Mouse (Mus musculus) adipose tissue, adult 10 weeks (tissue): ENCODE measurements around the gene H3f3a. TPM values are rescaled to one million over a fixed set of nuclear protein-coding genes. Genes with fewer than 3 reads are reported as not detected.

Experiments used
- polyA plus RNA-seq: library from polyadenylated mRNA; stranded (reverse); fragments of 350-450 nt; fragmentation: Illumina TruSeq; extraction: RNeasy Lipid Tissue Mini Kit (QIAGEN cat#74804); gene quantifications from one replicate; pipeline ENCODE4 v1.2.3, GENCODE M21; 2014; ENCODE audit warnings: low read depth, low replicate concordance

H3f3a gene
- polyA plus RNA-seq = 847 TPM

DNA sequence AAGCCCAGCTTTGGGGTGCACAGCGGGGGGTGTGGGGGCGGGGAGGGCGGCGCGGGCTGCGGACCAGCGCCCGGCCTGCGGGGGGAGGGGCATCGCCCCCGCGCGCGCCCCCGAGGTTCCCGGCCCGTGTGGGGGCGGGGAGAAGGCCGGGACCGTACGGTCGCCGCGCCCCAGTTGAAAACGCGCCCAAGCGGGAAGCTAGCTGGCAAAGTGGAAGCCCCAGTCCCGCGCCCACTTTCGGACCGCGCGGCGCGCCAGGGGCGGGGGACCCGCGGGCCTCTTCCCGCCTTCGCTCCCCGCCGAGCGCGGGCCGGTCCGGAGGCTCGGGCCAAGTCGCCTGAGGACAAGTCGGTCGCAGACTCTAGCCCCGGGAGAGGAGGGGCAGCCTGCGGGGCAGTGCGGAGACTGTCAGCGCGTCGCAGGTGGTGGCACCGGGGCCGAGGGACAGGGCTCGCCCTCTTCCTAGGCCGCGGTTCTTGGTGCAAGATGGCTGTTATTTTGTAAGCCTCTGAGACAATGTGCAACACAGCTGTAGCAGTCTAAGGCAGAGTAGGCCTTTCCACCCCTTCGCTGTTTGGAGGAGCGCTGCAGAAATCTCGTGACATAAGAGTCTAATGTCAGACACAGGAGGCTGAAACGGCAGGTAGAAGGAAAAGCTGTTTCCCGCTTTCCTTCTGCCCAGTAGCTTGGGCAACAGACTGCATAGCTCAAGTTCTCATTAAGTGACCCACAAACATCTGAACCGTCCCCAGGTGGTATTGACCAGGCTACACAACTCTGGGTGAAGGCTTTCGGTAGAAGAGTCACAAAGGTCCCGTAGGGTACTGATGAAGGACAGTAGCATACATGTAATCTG lies at the start of gene H3f3a:
Gene H3f3a (minus strand): TSS at position 59 of the 856 bp plus-strand sequence.

DNA sequence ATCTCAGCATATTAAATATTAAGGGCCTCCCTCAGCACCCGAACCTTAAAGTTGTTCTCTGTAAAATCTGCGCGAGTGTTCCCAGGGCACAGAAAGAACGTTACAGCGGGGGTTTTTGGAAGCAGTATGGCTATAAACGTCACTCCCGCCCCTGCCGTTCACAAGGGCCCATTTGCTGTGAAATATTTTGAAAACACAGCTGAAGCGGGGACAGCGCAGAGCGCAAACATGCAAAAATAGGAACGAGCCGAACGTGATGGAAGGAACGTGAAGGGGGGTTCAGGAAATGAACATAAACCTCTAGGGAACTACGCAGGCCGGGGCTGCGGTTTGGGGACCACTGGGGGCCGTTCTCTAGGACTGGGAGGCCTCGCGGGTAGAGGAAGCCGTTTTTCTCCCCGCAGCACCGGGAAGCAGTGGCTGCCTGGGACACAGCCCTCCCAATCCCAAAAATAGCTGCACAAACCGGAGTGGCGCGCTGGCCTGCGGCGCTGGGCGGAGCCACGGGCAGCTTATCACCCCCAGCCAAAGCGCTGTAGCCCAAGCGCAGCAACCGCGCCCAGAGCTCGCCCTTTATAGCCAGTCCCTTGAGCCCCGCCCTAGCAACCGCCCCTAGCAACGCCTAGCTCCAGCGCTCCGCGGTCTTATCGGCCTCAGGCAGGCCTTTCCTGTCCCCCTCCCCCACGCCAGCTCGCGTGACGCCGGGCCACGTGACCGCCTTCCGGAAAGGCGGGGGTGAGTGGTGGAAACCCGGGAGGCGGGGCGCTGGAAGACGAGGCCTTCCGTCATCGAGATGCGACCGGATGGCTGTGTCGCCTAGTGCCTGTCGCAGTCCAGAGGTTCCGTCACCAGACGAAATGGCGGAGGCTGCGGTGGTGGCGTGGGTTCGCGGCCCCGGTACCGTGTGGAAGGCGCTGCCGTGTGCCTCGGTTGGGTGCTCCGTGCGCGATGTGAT lies 36.9 kb upstream of the H3f3a start, which contains the start of gene Sde2:
Gene Sde2 (plus strand): TSS at position 812 of the 955 bp plus-strand sequence.

Other genes with a start within 250 kb of the H3f3a start
- 25.9 TPM for gene Parp1, start 245.0 kb downstream of the H3f3a start, polyA plus RNA-seq
- 2.5 TPM for gene Lin9, start 172.8 kb downstream of the H3f3a start, polyA plus RNA-seq
- not detected for gene Mixl1, start 116.9 kb downstream of the H3f3a start, polyA plus RNA-seq
- 37.0 TPM for gene Acbd3, start 87.9 kb downstream of the H3f3a start, polyA plus RNA-seq
- gene Sde2, start 37.2 kb upstream of the H3f3a start, polyA plus RNA-seq = 16.7 TPM
- 0.16 TPM for gene Lefty2, start 79.2 kb upstream of the H3f3a start, polyA plus RNA-seq
- 40.1 TPM for gene Pycr2, start 90.3 kb upstream of the H3f3a start, polyA plus RNA-seq
- gene Lefty1, start 121.1 kb upstream of the H3f3a start, polyA plus RNA-seq = 1.3 TPM
- 21.5 TPM for gene Tmem63a, start 128.4 kb upstream of the H3f3a start, polyA plus RNA-seq
- 62.8 TPM for gene Ephx1, start 207.0 kb upstream of the H3f3a start, polyA plus RNA-seq
- gene 9130409I23Rik, start 237.3 kb upstream of the H3f3a start, polyA plus RNA-seq = not detected